Mouse (Mus musculus): Measurements from ENCODE around the gene Pnliprp1. TPM values are rescaled to one million over a fixed set of nuclear protein-coding genes. Genes with fewer than 3 reads are reported as not detected.

The Pnliprp1 gene
- polyA plus RNA-seq, 1 experiment from 2014 or later, result 0.59 TPM

DNA sequence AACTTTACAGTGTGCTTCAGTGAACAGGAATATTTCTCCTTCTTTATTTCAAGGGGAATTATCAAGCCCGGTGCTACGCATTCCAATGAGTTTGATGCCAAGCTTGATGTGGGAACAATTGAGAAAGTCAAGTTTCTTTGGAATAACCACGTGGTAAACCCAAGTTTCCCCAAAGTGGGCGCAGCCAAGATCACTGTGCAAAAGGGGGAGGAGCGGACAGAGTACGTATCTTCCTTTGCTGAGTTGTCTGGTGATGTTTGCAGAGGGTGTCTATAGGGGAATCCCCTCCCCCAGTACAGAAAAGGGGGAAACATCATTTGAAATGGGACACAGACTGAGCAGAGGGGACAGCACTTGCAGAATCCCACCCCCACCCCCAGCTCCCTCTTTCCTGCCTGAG, 12.3 kb downstream of the Pnliprp1 start:
- no peaks in the 10 kb centered on the region for H3K4me1 ChIP-seq
- no peak overlapping the region for H3K27ac ChIP-seq (replicated peaks)
- H3K4me2 ChIP-seq (replicated peaks), result no peak overlapping the region
- H3K9me3 ChIP-seq (replicated peaks), result no peaks in the 10 kb centered on the region
- H3K36me3 ChIP-seq, result no peaks in the 10 kb centered on the region
- 63% methylated on average over 6 of the region's 6 CpGs for WGBS
- no peak for ATAC-seq (ENCODE audit: insufficient number of reproducible peaks, low FRiP score, low TSS enrichment, low read depth)
- no peak overlapping the region for H3K9ac ChIP-seq
- H3K27me3 ChIP-seq, result no peaks in the 10 kb centered on the region
- H3K4me3 ChIP-seq (replicated peaks), result no peak overlapping the region

DNA sequence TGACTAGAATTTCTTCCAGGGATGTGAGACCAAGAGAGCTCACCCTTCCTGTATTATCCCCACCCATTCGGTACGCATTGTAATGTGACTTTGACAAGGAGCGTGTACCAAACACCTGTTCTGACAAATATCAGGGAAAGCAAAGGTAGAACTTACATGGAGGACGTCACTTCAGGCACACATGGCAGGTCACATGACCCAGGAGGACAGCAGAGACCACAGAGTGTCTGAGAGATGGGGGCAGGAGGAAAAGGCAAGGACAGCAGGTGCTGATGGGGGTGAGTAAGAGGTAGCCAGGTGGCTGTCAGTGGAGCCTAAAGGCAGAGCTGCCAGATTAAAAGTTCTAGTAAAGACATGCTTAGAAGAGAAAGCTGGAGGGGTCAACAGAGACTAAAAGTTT, 14.0 kb downstream of the Pnliprp1 start:
- Histone ChIP-seq H3K27ac (replicated peaks) (no peak overlapping the region), H3K36me3 (no peaks in the 10 kb centered on the region), H3K9me3 (replicated peaks) (no peaks in the 10 kb centered on the region), H3K9ac (no peak overlapping the region), H3K27me3 (no peaks in the 10 kb centered on the region), H3K4me2 (replicated peaks) (no peak overlapping the region), H3K4me1 (no peaks in the 10 kb centered on the region), H3K4me3 (replicated peaks) (no peak overlapping the region)
- no peak for ATAC-seq (ENCODE audit: insufficient number of reproducible peaks, low FRiP score, low TSS enrichment, low read depth)
- WGBS, result 80% methylated on average over 4 of the region's 4 CpGs

DNA sequence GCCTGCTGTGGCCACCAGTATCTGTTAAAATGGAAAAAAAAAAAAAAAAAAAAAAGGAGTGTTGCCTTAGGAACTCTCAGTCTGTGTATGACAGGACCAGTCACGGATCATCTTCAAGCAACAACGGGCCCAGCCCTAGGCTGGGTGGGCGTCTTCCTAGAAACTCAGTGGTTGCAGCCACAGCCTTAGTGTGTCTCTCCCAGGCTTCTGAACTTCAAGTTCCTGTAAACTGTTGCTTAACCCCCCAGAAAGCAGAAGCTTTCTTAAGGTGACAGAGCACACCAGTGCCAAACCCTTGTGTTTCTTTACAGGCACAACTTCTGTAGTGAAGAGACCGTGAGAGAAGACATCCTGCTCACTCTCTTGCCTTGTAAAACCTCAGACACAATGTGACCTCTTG, 15.0 kb downstream of the Pnliprp1 start:
- no peak overlapping the region for H3K27ac ChIP-seq (replicated peaks)
- no peak overlapping the region for H3K4me2 ChIP-seq (replicated peaks)
- H3K9me3 ChIP-seq (replicated peaks), result no peaks in the 10 kb centered on the region
- H3K27me3 ChIP-seq, result no peaks in the 10 kb centered on the region
- H3K9ac ChIP-seq, result no peak overlapping the region
- H3K4me1 ChIP-seq, result no peaks in the 10 kb centered on the region
- 64% methylated on average over 4 of the region's 4 CpGs for WGBS
- H3K36me3 ChIP-seq, result no peaks in the 10 kb centered on the region
- no peak for ATAC-seq (ENCODE audit: insufficient number of reproducible peaks, low FRiP score, low TSS enrichment, low read depth)
- H3K4me3 ChIP-seq (replicated peaks), result no peak overlapping the region

DNA sequence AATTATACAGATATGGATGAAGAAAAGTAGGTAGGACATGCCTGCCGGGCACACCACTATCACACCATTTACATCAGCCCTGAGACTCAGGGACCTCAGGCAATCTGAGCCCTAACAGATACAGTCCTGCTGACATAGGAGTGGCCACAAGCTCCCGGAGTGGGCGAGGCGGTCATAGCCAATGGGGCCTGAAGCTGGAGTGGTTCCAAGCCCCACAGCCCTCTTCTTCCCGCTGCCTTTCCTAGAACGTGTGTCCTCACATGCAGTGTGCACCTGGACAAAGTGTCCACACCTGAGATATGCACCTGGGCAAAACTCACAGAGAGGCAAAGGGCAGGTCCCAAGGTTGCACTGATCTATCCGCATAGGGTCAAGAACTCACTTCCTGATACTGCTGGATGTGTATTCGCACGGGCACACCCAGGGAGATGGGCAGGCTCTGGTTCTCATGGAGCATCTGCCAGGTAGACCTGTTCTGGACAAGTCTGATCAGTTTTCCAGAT, 18.9 kb downstream of the Pnliprp1 start:
- WGBS, result 85% methylated on average over 9 of the region's 9 CpGs
- no peak for ATAC-seq (ENCODE audit: insufficient number of reproducible peaks, low FRiP score, low TSS enrichment, low read depth)
- H3K9me3 ChIP-seq (replicated peaks), result no peaks in the 10 kb centered on the region

DNA sequence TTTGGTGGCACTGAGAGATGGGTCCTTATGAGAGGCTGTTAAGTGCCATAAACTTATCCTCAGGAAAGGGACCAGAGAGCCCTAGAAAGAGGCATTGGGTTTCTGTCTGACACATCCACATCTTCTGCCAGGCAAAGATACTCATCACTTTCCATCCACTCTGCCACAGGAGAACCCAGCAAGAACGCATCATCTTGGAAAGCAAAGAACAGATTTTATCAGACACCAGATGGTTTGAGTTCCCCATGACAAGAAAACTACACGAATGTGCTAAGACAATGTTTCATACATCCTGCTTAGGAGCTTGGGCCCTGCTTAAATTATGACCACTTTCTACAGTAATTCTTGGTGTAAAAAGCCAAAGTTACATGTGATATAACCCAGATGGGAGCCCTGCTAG, 22.1 kb downstream of the Pnliprp1 start:
- Histone ChIP-seq H3K4me1 (no peaks in the 10 kb centered on the region), H3K27me3 (no peaks in the 10 kb centered on the region), H3K36me3 (no peaks in the 10 kb centered on the region), H3K9me3 (replicated peaks) (no peaks in the 10 kb centered on the region), H3K27ac (replicated peaks) (no peak overlapping the region), H3K4me2 (replicated peaks) (no peak overlapping the region), H3K4me3 (replicated peaks) (no peak overlapping the region), H3K9ac (no peak overlapping the region)
- ATAC-seq (ENCODE audit: insufficient number of reproducible peaks, low FRiP score, low TSS enrichment, low read depth), result no peak
- 48% methylated on average over 2 of the region's 2 CpGs for WGBS

More for the DNA sequence above, 18.9 kb downstream of the Pnliprp1 start:
- H3K36me3 ChIP-seq, result no peaks in the 10 kb centered on the region
- no peak overlapping the region for H3K27ac ChIP-seq (replicated peaks)
- no peaks in the 10 kb centered on the region for H3K4me1 ChIP-seq
- no peaks in the 10 kb centered on the region for H3K27me3 ChIP-seq
- no peak overlapping the region for H3K4me3 ChIP-seq (replicated peaks)
- no peak overlapping the region for H3K9ac ChIP-seq
- H3K4me2 ChIP-seq (replicated peaks), result no peak overlapping the region

DNA sequence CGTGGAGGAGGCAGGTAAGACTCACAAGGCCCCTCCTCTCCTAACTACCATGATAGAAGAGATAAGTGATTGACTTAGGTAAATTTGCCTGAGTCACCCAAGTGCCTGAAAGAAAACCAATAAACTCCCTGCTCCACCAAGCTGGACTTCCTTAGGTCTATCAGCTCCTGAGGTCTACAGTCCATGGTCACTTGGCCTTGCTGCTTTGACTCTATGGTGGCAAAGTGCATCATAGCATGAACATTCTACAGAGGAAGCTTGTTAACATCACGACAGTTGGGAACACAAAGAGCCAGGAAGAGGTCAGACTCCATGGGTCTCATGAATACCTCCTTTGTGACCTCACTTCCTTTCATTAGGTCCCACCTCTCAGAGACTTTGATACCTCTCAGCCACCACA, 22.8 kb downstream of the Pnliprp1 start:
- Histone ChIP-seq H3K27me3 (no peaks in the 10 kb centered on the region), H3K4me3 (replicated peaks) (no peak overlapping the region), H3K27ac (replicated peaks) (no peak overlapping the region), H3K9me3 (replicated peaks) (no peaks in the 10 kb centered on the region), H3K4me1 (no peaks in the 10 kb centered on the region), H3K36me3 (no peaks in the 10 kb centered on the region), H3K4me2 (replicated peaks) (no peak overlapping the region), H3K9ac (no peak overlapping the region)
- WGBS, result 54% methylated on average over 2 of the region's 2 CpGs
- ATAC-seq (ENCODE audit: insufficient number of reproducible peaks, low FRiP score, low TSS enrichment, low read depth), result no peak

DNA sequence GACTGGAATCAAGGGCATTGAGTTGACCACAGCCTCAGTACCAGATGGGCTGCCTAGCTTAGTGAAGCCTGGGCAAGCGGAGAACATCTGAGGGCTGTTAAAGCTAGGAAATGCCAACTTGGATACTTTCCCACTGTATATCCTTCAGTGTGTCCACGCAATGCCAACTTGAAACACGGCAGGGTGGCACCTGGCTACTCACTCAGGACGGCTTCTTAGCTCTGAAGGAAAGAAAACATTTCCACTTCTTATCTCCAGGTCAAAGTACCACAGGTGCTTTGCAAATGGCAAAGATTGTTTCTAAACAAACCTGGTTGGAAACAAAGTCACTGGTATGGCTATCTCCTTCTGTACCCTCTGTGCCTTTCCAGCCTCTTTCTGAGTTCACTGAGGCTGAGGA, 30.2 kb downstream of the Pnliprp1 start:
- Histone ChIP-seq H3K4me1 (peaks cover 5% of the 10 kb centered on the region; the same call in 1 of the 2 replicates), H3K9ac (no peak overlapping the region), H3K4me3 (replicated peaks) (no peak overlapping the region), H3K9me3 (replicated peaks) (no peaks in the 10 kb centered on the region), H3K36me3 (no peaks in the 10 kb centered on the region), H3K4me2 (replicated peaks) (no peak overlapping the region), H3K27me3 (no peaks in the 10 kb centered on the region), H3K27ac (replicated peaks) (no peak overlapping the region)
- no peak for ATAC-seq (ENCODE audit: insufficient number of reproducible peaks, low FRiP score, low TSS enrichment, low read depth)
- 93% methylated on average over 4 of the region's 4 CpGs for WGBS

DNA sequence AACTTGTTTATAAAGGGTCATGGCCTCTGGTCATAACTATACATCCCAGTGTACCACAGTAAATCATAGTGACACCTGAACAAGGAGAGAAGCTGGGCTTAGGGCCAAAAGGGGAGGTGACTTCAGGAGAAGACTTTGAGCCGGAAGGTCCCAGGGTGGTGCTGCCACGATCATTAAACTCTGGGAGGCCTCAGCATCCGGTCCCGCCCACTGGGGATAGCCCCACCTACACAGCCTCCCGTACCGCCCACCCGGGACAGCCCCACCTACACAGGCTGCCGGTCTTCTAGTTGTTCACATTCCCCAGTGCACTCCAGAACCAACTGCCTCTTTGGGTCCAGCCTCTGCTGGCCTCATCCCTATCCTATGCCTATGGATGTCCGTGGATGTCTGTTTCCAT, 30.7 kb downstream of the Pnliprp1 start, which contains the start of gene Pnliprp2:
Gene Pnliprp2 (plus strand): TSS at position 297 of the 400 bp plus-strand sequence.
- no peak within 1 kb of the TSS for H3K4me2 ChIP-seq (replicated peaks)
- H3K4me3 ChIP-seq (replicated peaks), result no peak within 1 kb of the TSS
- peaks cover 5% of the 10 kb centered on the region; the same call in 1 of the 2 replicates for H3K4me1 ChIP-seq
- 63% methylated on average over 9 of the region's 9 CpGs for WGBS
- H3K9ac ChIP-seq, result no peak within 1 kb of the TSS
- H3K36me3 ChIP-seq, result no peaks in the 10 kb centered on the region
- peak; percentile 76 for ATAC-seq (ENCODE audit: insufficient number of reproducible peaks, low FRiP score, low TSS enrichment, low read depth)
- no peak within 1 kb of the TSS for H3K27ac ChIP-seq (replicated peaks)
- H3K9me3 ChIP-seq (replicated peaks), result no peaks in the 10 kb centered on the region
- H3K27me3 ChIP-seq, result no peaks in the 10 kb centered on the region

DNA sequence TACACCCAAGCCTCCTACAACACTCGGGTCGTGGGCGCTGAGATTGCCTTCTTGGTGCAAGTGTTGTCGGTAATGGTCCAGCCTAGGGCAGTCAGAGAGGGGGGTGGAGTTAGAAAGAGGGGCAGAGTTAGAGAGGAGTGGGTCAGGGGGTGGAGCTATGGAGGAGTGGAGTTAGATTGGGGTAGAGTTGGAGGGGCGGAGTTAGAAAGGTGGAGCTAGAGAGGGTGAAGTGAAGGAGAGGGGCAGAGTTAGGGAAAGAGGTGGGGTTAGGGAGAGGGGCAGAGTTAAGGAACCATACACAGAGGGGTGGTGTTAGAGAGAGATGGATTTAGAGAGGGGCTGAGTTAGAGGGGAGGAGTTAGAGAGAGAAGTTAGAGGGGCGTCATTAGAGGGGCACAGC, 33.6 kb downstream of the Pnliprp1 start:
- Histone ChIP-seq H3K36me3 (no peaks in the 10 kb centered on the region), H3K4me3 (replicated peaks) (no peak overlapping the region), H3K4me2 (replicated peaks) (no peak overlapping the region), H3K9ac (no peak overlapping the region), H3K27ac (replicated peaks) (no peak overlapping the region), H3K9me3 (replicated peaks) (no peaks in the 10 kb centered on the region), H3K27me3 (no peaks in the 10 kb centered on the region), H3K4me1 (peaks cover 5% of the 10 kb centered on the region; the same call in 1 of the 2 replicates)
- 25% methylated on average over 6 of the region's 6 CpGs for WGBS
- ATAC-seq (ENCODE audit: insufficient number of reproducible peaks, low FRiP score, low TSS enrichment, low read depth), result peak; percentile 37; the same call in 1 of the 2 replicates

DNA sequence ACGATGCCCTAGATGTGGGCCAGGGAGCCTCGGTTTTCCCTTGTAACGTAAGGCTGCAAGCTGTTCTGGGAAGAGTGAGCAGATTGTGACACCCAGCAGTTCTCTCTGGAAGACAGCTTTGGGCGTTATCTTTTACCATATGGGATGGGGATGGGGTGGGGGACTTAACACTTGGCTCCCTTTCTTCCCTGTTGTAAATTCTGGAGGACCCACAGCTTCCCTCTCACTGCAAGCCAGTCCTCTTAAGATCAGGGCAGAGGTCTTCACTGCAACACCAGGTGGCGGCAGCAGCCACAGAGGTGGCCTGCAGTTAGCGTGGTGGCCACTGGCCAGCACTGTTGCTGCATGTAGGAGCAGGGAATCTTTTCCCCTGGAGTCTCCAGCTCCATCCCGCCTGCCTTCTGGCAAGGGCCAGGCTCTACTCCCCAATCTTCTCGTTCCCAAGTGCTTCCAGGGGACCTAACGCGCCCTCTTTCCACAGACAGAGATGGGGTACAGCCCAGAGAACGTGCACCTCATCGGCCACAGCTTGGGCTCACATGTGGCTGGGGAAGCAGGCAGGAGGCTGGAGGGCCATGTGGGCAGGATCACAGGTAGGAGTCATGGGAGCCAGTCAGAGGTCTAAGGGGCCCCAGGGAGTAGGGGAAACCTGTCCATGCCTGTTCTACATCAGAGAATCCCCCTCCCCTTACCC, 34.3 kb downstream of the Pnliprp1 start:
- H3K4me2 ChIP-seq (replicated peaks), result no peak overlapping the region
- H3K36me3 ChIP-seq, result no peaks in the 10 kb centered on the region
- H3K9me3 ChIP-seq (replicated peaks), result no peaks in the 10 kb centered on the region
- ATAC-seq (ENCODE audit: insufficient number of reproducible peaks, low FRiP score, low TSS enrichment, low read depth), result no peak
- no peak overlapping the region for H3K4me3 ChIP-seq (replicated peaks)
- H3K27ac ChIP-seq (replicated peaks), result no peak overlapping the region
- no peak overlapping the region for H3K9ac ChIP-seq
- no peaks in the 10 kb centered on the region for H3K27me3 ChIP-seq
- peaks cover 5% of the 10 kb centered on the region; the same call in 1 of the 2 replicates for H3K4me1 ChIP-seq
- 10% methylated on average over 12 of the region's 12 CpGs for WGBS

DNA sequence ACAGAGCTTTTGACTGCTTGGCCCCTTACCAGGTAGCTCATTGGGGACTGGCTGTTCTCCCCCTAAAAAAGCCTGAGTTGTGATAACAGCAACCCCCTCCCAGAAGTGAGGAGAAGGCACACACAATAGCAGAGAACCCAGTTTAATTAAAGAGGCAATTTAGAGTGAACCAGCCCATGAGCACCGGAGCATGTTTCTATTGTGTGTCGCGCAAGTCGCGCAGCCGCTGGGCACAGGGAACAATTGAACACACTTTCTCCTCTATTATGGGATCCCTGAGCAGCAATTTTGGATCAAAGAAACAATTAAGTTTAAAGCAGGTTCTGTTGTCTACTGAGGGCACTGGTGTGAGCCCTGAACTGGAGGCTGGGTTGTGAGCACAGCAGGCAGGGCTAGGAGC, 38.6 kb downstream of the Pnliprp1 start:
- no peak for ATAC-seq (ENCODE audit: insufficient number of reproducible peaks, low FRiP score, low TSS enrichment, low read depth)
- WGBS, result 83% methylated on average over 6 of the region's 6 CpGs
- Histone ChIP-seq H3K4me2 (replicated peaks) (no peak overlapping the region), H3K4me1 (peaks cover 5% of the 10 kb centered on the region; the same call in 1 of the 2 replicates), H3K9me3 (replicated peaks) (no peaks in the 10 kb centered on the region), H3K27me3 (no peaks in the 10 kb centered on the region), H3K36me3 (no peaks in the 10 kb centered on the region), H3K4me3 (replicated peaks) (no peak overlapping the region), H3K9ac (no peak overlapping the region), H3K27ac (replicated peaks) (no peak overlapping the region)

DNA sequence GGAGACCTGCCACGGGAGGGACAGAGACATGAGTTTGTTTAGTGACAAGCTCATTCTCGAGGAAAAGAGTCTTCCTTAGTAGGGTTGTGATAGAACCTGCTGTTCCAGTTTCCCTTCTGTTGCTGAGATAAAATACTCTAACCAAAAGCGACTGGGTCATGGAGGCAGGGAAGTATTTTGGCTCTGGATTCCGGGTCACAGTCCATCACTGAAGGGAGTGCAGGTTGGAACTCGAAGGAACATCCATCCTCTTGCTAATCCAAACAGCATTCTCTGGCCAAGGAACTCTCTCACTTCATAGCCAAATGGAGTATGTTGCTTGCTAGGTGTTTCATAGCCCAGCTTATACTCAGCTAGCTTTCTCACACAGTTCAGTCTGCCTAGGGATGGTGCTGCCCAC, 47.8 kb downstream of the Pnliprp1 start:
- Histone ChIP-seq H3K4me2 (replicated peaks) (no peak overlapping the region), H3K36me3 (no peaks in the 10 kb centered on the region), H3K9ac (no peak overlapping the region), H3K9me3 (replicated peaks) (no peaks in the 10 kb centered on the region), H3K4me3 (replicated peaks) (no peak overlapping the region), H3K4me1 (no peaks in the 10 kb centered on the region), H3K27me3 (no peaks in the 10 kb centered on the region), H3K27ac (replicated peaks) (no peak overlapping the region)
- no peak for ATAC-seq (ENCODE audit: insufficient number of reproducible peaks, low FRiP score, low TSS enrichment, low read depth)
- 58% methylated on average over 5 of the region's 5 CpGs for WGBS
